Mouse (Mus musculus) MEL (cell line): Measurements from ENCODE around the gene Prdm10. TPM values are rescaled to one million over a fixed set of nuclear protein-coding genes. Genes with fewer than 3 reads are reported as not detected.

ENCODE experiments used
- DNase-seq: peaks from one replicate; pipeline ENCODE4 v3.0.0; 2011; ENCODE audit warnings: low read depth, low spot score
- H3K27ac ChIP-seq: 2 replicates; pipeline ENCODE4 v1.5.1; 2012; ENCODE audit warnings: low read depth, mild to moderate bottlenecking, control low read depth, low read length, moderate library complexity; ENCODE audit not compliant: control insufficient read depth
- H3K27me3 ChIP-seq, 2 experiments: fragments of 150-350 bp in 1 of 2; sonication (generic) in 1 of 2; 2 replicates each; pipeline ENCODE4 v1.6.1; 2012; ENCODE audit warnings: low read length in 2 of 2, mild to moderate bottlenecking in 2 of 2, improper control_type of control experiment in 1 of 2, moderate library complexity in 1 of 2; ENCODE audit not compliant: insufficient read depth in 2 of 2, control insufficient read depth in 1 of 2
- H3K36me3 ChIP-seq, 2 experiments: 2 replicates each; pipeline ENCODE4 v1.6.1; 2012 to 2014; ENCODE audit warnings: low read length in 2 of 2, improper control_type of control experiment in 1 of 2, inconsistent platforms in 1 of 2, mild to moderate bottlenecking in 1 of 2; ENCODE audit not compliant: insufficient read depth in 2 of 2, control insufficient read depth in 1 of 2
- H3K4me1 ChIP-seq, 2 experiments: fragments of 150-350 bp in 1 of 2; sonication (generic) in 1 of 2; 2 replicates each; pipeline ENCODE4 v1.6.1; 2012; ENCODE audit warnings: low read length in 2 of 2, improper control_type of control experiment in 1 of 2, mild to moderate bottlenecking in 1 of 2; ENCODE audit not compliant: insufficient read depth in 2 of 2, control insufficient read depth in 1 of 2
- H3K4me3 ChIP-seq, 2 experiments: fragments of 150-350 bp in 1 of 2; sonication (generic) in 1 of 2; 2 replicates each; pipeline ENCODE4 v1.5.1; 2012; ENCODE audit warnings: low read depth in 2 of 2, low read length in 2 of 2, mild to moderate bottlenecking in 2 of 2, moderate library complexity in 2 of 2, control low read depth in 1 of 2, improper control_type of control experiment in 1 of 2; ENCODE audit not compliant: control insufficient read depth in 1 of 2, insufficient read depth in 1 of 2
- H3K79me2 ChIP-seq: 2 replicates; pipeline ENCODE4 v1.6.1; 2012; ENCODE audit warnings: mild to moderate bottlenecking, low read length, moderate library complexity; ENCODE audit not compliant: control insufficient read depth, poor library complexity, insufficient read depth
- H3K9ac ChIP-seq: 2 replicates; pipeline ENCODE4 v1.6.1; 2012; ENCODE audit warnings: low read depth, mild to moderate bottlenecking, control low read depth, low read length, moderate library complexity; ENCODE audit not compliant: control insufficient read depth, poor library complexity, severe bottlenecking
- H3K9me3 ChIP-seq: fragments of 150-350 bp; sonication (generic); replicated peaks from 2 replicates; pipeline ENCODE4 v1.6.1; 2012; ENCODE audit warnings: mild to moderate bottlenecking, low read length, improper control_type of control experiment, moderate library complexity; ENCODE audit not compliant: insufficient read depth
- CHD2 ChIP-seq: IDR thresholded peaks from 2 replicates; pipeline ENCODE4 v1.6.1; 2011; ENCODE audit warnings: low read length, improper control_type of control experiment
- E2F4 ChIP-seq: IDR thresholded peaks from 2 replicates; pipeline ENCODE4 v1.6.1; 2011; ENCODE audit warnings: low read depth, low read length, improper control_type of control experiment, borderline replicate concordance
- EP300 ChIP-seq, 2 experiments: IDR thresholded peaks; 2 replicates each; pipeline ENCODE4 v1.6.1; 2011; ENCODE audit warnings: improper control_type of control experiment in 2 of 2, low read length in 2 of 2, low read depth in 1 of 2, mild to moderate bottlenecking in 1 of 2
- ETS1 ChIP-seq: IDR thresholded peaks from 2 replicates; pipeline ENCODE4 v1.6.1; 2012; ENCODE audit warnings: low read depth, mild to moderate bottlenecking, inconsistent platforms, low read length, improper control_type of control experiment, moderate library complexity
- GABPA ChIP-seq: IDR thresholded peaks from 2 replicates; pipeline ENCODE4 v1.6.1; 2012; ENCODE audit warnings: low read depth, mild to moderate bottlenecking, inconsistent platforms, low read length, improper control_type of control experiment, moderate library complexity
- GATA1 ChIP-seq: IDR thresholded peaks from 2 replicates; pipeline ENCODE4 v1.6.1; 2011; ENCODE audit warnings: low read depth, low read length, improper control_type of control experiment
- HCFC1 ChIP-seq: IDR thresholded peaks from 2 replicates; pipeline ENCODE4 v1.6.1; 2012; ENCODE audit warnings: low read depth, mild to moderate bottlenecking, inconsistent platforms, low read length, improper control_type of control experiment, moderate library complexity
- KAT2A ChIP-seq: conservative IDR thresholded peaks from 2 replicates; pipeline ENCODE4 v1.6.1; 2012; ENCODE audit warnings: low read depth, low read length, improper control_type of control experiment, inconsistent platforms
- MAFK ChIP-seq: IDR thresholded peaks from 2 replicates; pipeline ENCODE4 v1.6.1; 2011; ENCODE audit warnings: low read depth, mild to moderate bottlenecking, low read length, improper control_type of control experiment, borderline replicate concordance
- MAX ChIP-seq: IDR thresholded peaks from 2 replicates; pipeline ENCODE4 v1.6.1; 2011; ENCODE audit warnings: low read length, improper control_type of control experiment
- MEF2A ChIP-seq: IDR thresholded peaks from 2 replicates; pipeline ENCODE4 v1.6.1; 2014; ENCODE audit warnings: low read depth, mild to moderate bottlenecking, inconsistent platforms, low read length, improper control_type of control experiment; ENCODE audit not compliant: poor library complexity, insufficient replicate concordance, severe bottlenecking; ENCODE audit errors: extremely low read depth
- MXI1 ChIP-seq: IDR thresholded peaks from 2 replicates; pipeline ENCODE4 v1.6.1; 2011; ENCODE audit warnings: mild to moderate bottlenecking, low read depth, low read length, improper control_type of control experiment
- MYC ChIP-seq: IDR thresholded peaks from 2 replicates; pipeline ENCODE4 v1.6.1; 2011; ENCODE audit warnings: low read depth, mild to moderate bottlenecking, low read length, improper control_type of control experiment, moderate library complexity
- NELFE ChIP-seq: IDR thresholded peaks from 2 replicates; pipeline ENCODE4 v1.6.1; 2011; ENCODE audit warnings: low read depth, low read length, improper control_type of control experiment
- NRF1 ChIP-seq: IDR thresholded peaks from 2 replicates; pipeline ENCODE4 v1.6.1; 2014; ENCODE audit warnings: low read depth, mild to moderate bottlenecking, inconsistent platforms, low read length, improper control_type of control experiment, moderate library complexity; ENCODE audit not compliant: poor library complexity, insufficient read depth, severe bottlenecking
- POLR2A ChIP-seq, 2 experiments: IDR thresholded peaks; 2 replicates each; pipeline ENCODE4 v1.6.1; 2011 to 2012; ENCODE audit warnings: low read length in 2 of 2, mild to moderate bottlenecking in 2 of 2, control low read depth in 1 of 2, improper control_type of control experiment in 1 of 2, low read depth in 1 of 2, moderate library complexity in 1 of 2; ENCODE audit not compliant: control insufficient read depth in 1 of 2, insufficient read depth in 1 of 2, poor library complexity in 1 of 2
- RAD21 ChIP-seq: IDR thresholded peaks from 2 replicates; pipeline ENCODE4 v1.6.1; 2011; ENCODE audit warnings: mild to moderate bottlenecking, low read depth, low read length, improper control_type of control experiment
- TBP ChIP-seq: IDR thresholded peaks from 2 replicates; pipeline ENCODE4 v1.8.0; 2011; ENCODE audit warnings: low read depth, low read length, improper control_type of control experiment
- TCF12 ChIP-seq: IDR thresholded peaks from 2 replicates; pipeline ENCODE4 v1.6.1; 2014; ENCODE audit warnings: low read depth, mild to moderate bottlenecking, inconsistent platforms, low read length, improper control_type of control experiment, moderate library complexity
- UBTF ChIP-seq: IDR thresholded peaks from 2 replicates; pipeline ENCODE4 v1.6.1; 2012; ENCODE audit warnings: low read depth, mild to moderate bottlenecking, inconsistent platforms, low read length, improper control_type of control experiment, moderate library complexity, borderline replicate concordance; ENCODE audit not compliant: insufficient read depth
- USF2 ChIP-seq, 2 experiments: IDR thresholded peaks; 2 replicates each; pipeline ENCODE4 v1.6.1; 2011 to 2012; ENCODE audit warnings: improper control_type of control experiment in 2 of 2, low read length in 2 of 2, borderline replicate concordance in 1 of 2, inconsistent platforms in 1 of 2, low read depth in 1 of 2, mild to moderate bottlenecking in 1 of 2; ENCODE audit not compliant: insufficient read depth in 1 of 2
- ZKSCAN1 ChIP-seq: IDR thresholded peaks from 2 replicates; pipeline ENCODE4 v1.6.1; 2012; ENCODE audit warnings: low read depth, mild to moderate bottlenecking, inconsistent platforms, low read length, improper control_type of control experiment, moderate library complexity
- ZMIZ1 ChIP-seq: IDR thresholded peaks from 2 replicates; pipeline ENCODE4 v1.6.1; 2012; ENCODE audit warnings: low read depth, mild to moderate bottlenecking, inconsistent platforms, low read length, improper control_type of control experiment, moderate library complexity
- ZNF384 ChIP-seq: IDR thresholded peaks from 2 replicates; pipeline ENCODE4 v1.6.1; 2012; ENCODE audit warnings: low read depth, mild to moderate bottlenecking, inconsistent platforms, low read length, improper control_type of control experiment
- polyA plus RNA-seq, 2 experiments: library from polyadenylated mRNA; stranded (reverse) in 1 of 2; unstranded in 1 of 2; fragments of >175 nt in 1 of 2; fragments of >200 nt in 1 of 2; gene quantifications; 2 replicates each; pipeline versions ENCODE4 v1.2.1 to v1.2.4; 2012; ENCODE audit warnings: low replicate concordance in 2 of 2, low read depth in 1 of 2; ENCODE audit not compliant: insufficient read length in 2 of 2, insufficient read depth in 1 of 2, missing spikeins in 1 of 2
- total RNA-seq: library from RNA; depleted of rRNA; stranded (reverse); fragments of 300-350 nt; gene quantifications from 2 replicates; pipeline ENCODE4 v1.2.3, GENCODE M21; 2012

Gene Prdm10
- total and polyA plus RNA-seq, 3 experiments = 3.4 to 8.7 TPM; not detected in 1

DNA sequence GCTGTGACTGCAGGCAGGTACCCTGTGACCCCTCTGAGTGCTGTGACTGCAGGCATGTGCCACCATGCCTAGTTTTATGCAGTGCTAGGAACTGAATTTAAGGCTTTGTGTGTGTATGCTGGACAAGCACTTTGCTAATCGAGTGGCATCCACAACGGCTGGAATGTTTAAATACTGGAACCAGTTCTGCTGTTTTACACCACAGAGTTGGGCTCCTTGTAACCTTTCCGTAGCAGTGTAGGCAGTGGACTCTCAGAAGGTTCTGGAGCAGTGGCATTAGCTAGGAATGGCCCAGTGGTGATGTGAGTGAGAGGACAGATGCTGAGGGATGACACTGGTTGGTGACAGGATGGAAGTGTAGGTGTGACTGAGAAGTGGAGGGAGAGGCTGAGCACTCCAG, 26.9 kb downstream of the Prdm10 start:
- Histone ChIP-seq H3K9me3 (no peaks in the 10 kb centered on the region), H3K79me2 (no peaks in the 10 kb centered on the region)
- TF ChIP-seq MAFK (no peak), TBP (no peak), E2F4 (no peak), NRF1 (no peak)
- TF ChIP-seq, all 39 proteins: peak for 0
- H3K9ac ChIP-seq = no peak overlapping the region
- peaks cover 24 to 25% of the 10 kb centered on the region in 2 experiments; a peak in 3 of 4 replicates for H3K4me1 ChIP-seq
- no peak overlapping the region for H3K27ac ChIP-seq
- no peaks in the 10 kb centered on the region for H3K27me3 ChIP-seq
- peaks cover 0 to 29% of the 10 kb centered on the region in 2 experiments; a peak in 3 of 4 replicates for H3K36me3 ChIP-seq
- no peak overlapping the region for H3K4me3 ChIP-seq
- DNase-seq = no peak

DNA sequence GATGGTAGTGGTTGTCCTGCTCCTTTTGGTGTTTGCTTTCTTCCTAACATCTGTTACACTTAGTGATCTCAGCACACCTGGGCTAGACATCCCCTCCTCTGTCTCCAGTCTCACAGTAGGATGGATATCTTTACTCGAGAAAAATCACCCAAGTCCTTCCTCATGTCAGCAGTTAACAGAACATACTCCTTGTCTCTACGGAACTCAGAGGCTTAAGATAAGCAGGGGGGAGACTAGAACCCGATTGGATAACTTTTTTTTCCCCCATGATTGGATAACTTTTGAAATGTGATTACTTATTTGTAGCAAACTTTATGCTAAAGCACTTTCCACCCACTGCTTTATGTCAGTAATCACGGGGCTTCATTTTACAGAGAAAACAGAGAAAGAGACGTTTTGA, 28.7 kb downstream of the Prdm10 start:
- no peak overlapping the region for H3K9ac ChIP-seq
- no peak overlapping the region for H3K27ac ChIP-seq
- DNase-seq = peak; percentile 53
- H3K36me3 ChIP-seq = peaks cover 0 to 38% of the 10 kb centered on the region in 2 experiments; a peak in 3 of 4 replicates
- TF ChIP-seq GATA1 (peak; percentile 60; the same call in 1 of the 2 replicates), HCFC1 (no peak), ZNF384 (no peak), USF2 (IDR thresholded peaks at IDR 0.05; ENCODE audit: borderline replicate concordance in 1 of 2, insufficient read depth in 1 of 2, low read depth in 1 of 2, low read length in 2 of 2) (no peak), UBTF (no peak), E2F4 (no peak), TBP (peak; percentile 41; the same call in 1 of the 2 replicates), TCF12 (0 out of 2 replicates have a peak, but pooled peaks have one; percentile 37), EP300 (IDR thresholded peaks at IDR 0.05; ENCODE audit: low read depth in 1 of 2, low read length in 2 of 2) (peak in 1 of 2 experiments; percentile 45; a peak in 1 of 4 replicates)
- TF ChIP-seq, all 39 proteins: peak for 4
- H3K79me2 ChIP-seq = no peaks in the 10 kb centered on the region
- H3K9me3 ChIP-seq = no peaks in the 10 kb centered on the region
- H3K27me3 ChIP-seq = no peaks in the 10 kb centered on the region
- no peak overlapping the region for H3K4me3 ChIP-seq
- H3K4me1 ChIP-seq = peaks cover 30 to 35% of the 10 kb centered on the region in 2 experiments

DNA sequence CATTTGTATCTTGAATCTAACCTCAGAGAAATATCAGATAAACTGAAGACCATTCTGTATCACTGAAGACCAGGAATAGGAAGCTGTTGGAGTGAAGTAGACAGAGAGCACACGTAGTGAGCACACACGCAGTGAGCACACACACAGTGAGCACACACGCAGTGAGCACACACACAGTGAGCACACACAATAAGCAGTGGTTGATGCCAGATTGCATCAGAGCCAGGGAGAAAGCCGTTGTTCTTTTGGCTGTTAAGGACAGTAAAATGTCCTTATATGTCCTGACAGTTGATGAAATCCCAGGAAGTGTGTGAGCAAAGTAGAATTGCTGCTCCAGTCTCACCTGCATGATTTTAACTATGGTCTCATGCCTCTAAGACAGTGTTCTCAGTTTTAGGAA, 30.3 kb downstream of the Prdm10 start:
- Histone ChIP-seq H3K27me3 (no peaks in the 10 kb centered on the region), H3K79me2 (no peaks in the 10 kb centered on the region), H3K9ac (peak overlapping the region; percentile 28; the same call in 1 of the 2 replicates), H3K4me3 (no peak overlapping the region), H3K36me3 (peaks cover 0 to 41% of the 10 kb centered on the region in 2 experiments; a peak in 3 of 4 replicates), H3K9me3 (no peaks in the 10 kb centered on the region), H3K27ac (peak overlapping the region; percentile 66), H3K4me1 (peaks cover 33 to 39% of the 10 kb centered on the region in 2 experiments)
- DNase-seq = peak; percentile 48
- TF ChIP-seq MEF2A (no peak), MXI1 (peak; percentile 43; the same call in 1 of the 2 replicates), KAT2A (peak; percentile 39; the same call in 1 of the 2 replicates), RAD21 (no peak), MAX (no peak), TCF12 (peak; percentile 63; the same call in 1 of the 2 replicates), ZKSCAN1 (0 out of 2 replicates have a peak, but pooled peaks have one; percentile 34), NELFE (no peak; the same call in 1 of the 2 replicates), MYC (no peak), EP300 (IDR thresholded peaks at IDR 0.05; ENCODE audit: low read depth in 1 of 2, low read length in 2 of 2) (peak; percentile 40 to 82), ZMIZ1 (no peak), ETS1 (peak; percentile 34; the same call in 1 of the 2 replicates), GATA1 (0 out of 2 replicates have a peak, but pooled peaks have one; percentile 23), GABPA (no peak), POLR2A (IDR thresholded peaks at IDR 0.05; ENCODE audit: control insufficient read depth in 1 of 2, insufficient read depth in 1 of 2, low read depth in 1 of 2, low read length in 2 of 2, poor library complexity in 1 of 2) (no peak), CHD2 (no peak)
